Mouse (Mus musculus) layer of hippocampus, adult 2 months (tissue): ENCODE measurements at regions not wholly inside any gene's neighbourhood (a gene's known extent, or its start where the extent isn't known, plus 50 kb on each side); places are given as distances from the start of the nearest gene placed in this dataset.

Experiments
- DNase-seq, 2 experiments: peaks; one replicate each; pipeline ENCODE4 v3.0.0; 2022; ENCODE audit warnings: low spot score in 2 of 2
- H3K27ac ChIP-seq: fragments of 200-600 bp; 2 replicates; pipeline ENCODE4 v1.8.1; 2022
- H3K4me3 ChIP-seq: fragments of 200-600 bp; 2 replicates; pipeline ENCODE4 v1.8.1; 2022; ENCODE audit warnings: mild to moderate bottlenecking
- CTCF ChIP-seq: fragments of 200-600 bp; conservative IDR thresholded peaks from 2 replicates; pipeline ENCODE4 v1.8.1; 2022; ENCODE audit warnings: antibody characterized with exemption, mild to moderate bottlenecking, moderate library complexity

DNA sequence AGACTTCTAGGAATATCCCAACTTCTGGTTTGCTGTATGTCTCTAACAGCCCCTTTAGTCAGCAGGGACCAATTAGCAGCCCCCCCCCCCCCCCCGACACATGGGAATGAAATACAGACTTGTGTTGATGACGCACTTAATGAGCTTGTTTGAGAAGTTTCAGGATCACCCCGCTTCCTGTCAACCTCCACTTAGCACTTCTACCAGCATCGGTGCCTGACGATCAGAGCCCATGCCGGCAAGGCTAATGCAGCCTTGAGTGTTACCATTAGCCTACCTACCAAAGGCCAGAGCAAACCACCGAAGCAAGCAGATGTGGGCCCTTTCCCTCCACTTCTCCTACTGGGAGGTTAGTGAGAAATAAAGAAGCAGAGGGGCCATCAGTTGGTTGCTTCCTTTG, 201.7 kb upstream of the Map3k7 start:
- H3K4me3 ChIP-seq = no peak overlapping the region
- no peak overlapping the region for H3K27ac ChIP-seq
- no peak for TF ChIP-seq CTCF
- no peak for DNase-seq

DNA sequence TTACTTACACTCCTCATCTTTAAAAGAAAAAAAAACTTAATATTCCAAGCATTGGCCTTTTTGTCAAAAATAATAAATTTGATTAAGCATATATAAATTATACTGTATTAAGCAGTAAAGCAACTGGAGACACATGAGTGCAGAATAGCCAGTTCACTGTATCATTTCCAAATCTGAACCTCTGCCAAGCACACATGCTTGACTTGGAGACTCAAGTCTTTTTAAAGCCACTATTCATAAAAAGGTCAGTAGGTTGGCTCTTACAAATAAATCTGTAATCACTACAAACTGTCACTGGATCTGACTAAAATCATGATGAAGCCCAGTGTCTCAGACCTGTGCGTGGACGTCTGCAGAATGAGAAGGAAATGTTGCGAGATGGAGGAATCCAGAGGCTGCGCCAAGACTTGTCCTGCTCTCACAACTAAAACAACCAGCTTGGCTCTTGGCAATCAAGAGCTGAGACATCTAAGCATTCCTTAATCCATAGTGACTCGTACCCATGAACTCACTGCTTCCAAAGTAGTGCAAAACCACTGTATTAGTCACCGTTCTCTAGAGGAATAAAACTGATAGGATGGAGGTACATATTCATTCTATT, 195.8 kb upstream of the Map3k7 start:
- Histone ChIP-seq H3K4me3 (no peak overlapping the region), H3K27ac (no peak overlapping the region)
- no peak for TF ChIP-seq CTCF
- no peak for DNase-seq

DNA sequence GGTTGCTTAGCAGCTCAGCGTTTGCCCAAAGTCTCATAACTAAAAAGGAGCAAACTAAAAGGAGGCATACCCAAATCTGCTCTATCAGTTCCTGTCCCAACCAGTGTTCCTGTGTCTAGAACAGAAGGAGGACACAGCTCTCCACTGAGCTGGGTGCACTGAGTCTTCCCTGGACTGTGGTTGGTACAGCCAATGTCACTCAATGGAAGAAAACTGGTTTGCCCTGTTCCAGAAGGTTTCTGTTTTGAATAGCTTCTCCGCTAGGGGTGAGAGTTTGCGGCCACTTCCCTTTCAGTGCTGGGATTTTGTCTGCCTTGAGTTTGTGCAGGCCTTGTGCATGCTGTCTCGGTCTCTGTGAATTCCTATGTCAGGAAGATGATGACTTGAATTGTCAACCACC, 194.6 kb upstream of the Map3k7 start:
- DNase-seq = no peak
- no peak overlapping the region for H3K4me3 ChIP-seq
- no peak for TF ChIP-seq CTCF
- no peak overlapping the region for H3K27ac ChIP-seq

DNA sequence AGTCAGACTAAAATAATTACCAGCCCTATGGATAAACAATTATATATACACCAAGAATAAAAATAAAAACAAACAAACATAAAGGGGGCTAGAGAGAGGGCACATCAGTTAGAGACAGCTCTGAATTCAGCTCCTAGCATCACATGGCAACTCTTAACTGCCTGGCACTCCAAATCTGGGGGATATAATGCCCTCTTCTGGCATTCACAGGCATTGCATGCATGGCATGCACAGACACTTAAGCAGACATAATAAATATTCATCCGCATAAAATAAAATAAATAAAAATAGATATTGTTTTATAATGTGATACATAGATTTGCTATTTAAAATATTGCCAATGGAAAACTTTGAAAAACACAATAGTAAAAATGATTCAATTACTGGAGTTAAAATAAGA, 177.6 kb upstream of the Map3k7 start:
- H3K4me3 ChIP-seq = no peak overlapping the region
- H3K27ac ChIP-seq = no peak overlapping the region
- TF ChIP-seq CTCF = peak; percentile 47
- DNase-seq = no peak

DNA sequence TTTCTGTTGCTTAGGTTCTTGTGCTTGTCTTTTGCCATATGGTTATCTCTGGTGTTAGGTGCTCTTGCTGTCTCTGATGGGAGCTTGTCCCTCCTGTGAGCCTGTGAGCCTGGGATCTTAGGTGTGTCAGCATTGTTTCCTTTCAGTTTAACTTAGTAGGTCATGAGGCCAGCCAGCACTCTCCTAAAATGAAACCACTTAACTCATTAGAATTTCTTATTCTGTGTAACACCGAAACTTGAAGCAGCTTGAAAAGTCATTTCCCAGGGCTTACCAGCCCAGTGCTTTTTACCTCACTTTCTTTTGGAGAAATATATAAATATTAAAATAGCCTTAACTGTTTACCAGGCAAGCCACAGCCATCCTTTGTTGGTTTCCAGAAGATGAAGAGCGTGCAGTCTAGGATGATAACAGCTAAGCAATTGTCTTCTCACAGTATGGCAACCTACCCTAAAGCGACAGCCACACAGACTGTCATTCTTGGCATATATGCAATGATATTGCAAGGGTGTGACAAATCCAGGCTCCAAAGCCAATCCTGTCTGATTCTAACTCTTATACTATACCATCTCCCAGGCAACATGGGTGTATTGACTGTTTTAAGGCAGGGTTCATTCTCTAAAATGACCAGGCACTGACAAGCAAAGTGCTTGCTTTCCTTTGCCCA, 146.2 kb upstream of the Map3k7 start:
- no peak for DNase-seq
- H3K4me3 ChIP-seq = no peak overlapping the region
- no peak overlapping the region for H3K27ac ChIP-seq
- no peak for TF ChIP-seq CTCF

DNA sequence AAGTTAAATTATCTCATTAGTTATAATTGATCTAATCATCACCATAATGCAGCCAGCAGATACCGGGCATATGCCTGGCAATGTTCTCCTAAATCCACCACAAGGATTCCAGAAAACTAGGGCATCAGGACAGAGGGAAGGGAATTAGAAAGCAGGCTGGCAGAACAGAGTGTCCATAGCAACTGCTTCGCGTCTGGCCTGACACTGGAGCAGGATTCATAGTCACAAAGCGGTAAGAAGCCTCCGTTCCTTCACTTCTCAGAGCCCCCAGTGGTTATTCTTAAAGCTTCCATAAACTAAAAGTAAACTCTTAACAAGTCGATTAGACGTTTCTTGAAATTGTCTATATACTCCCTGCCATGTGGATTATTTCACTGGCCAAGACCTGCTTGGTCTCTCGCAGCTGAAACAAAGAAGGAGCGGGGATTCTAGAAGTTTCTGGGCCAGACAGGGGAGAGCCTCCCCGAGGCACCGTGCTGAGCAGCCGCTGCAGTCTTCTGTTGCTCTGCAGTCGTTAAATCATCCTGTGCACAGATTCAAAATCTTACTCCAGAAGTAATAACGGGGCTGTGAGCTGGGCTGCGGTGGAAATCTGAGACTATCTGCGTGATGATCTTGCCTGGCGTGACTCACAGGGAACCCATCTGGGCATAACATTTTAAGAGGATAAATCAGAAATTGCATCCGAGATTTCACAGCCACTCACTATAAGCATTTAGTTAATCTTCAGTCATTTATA, 144.2 kb upstream of the Map3k7 start:
- no peak overlapping the region for H3K27ac ChIP-seq
- TF ChIP-seq CTCF = 0 out of 2 replicates have a peak, but pooled peaks have one; percentile 18
- DNase-seq = peak in 1 of 2 experiments; percentile 3
- H3K4me3 ChIP-seq = no peak overlapping the region; the same call in 1 of the 2 replicates

DNA sequence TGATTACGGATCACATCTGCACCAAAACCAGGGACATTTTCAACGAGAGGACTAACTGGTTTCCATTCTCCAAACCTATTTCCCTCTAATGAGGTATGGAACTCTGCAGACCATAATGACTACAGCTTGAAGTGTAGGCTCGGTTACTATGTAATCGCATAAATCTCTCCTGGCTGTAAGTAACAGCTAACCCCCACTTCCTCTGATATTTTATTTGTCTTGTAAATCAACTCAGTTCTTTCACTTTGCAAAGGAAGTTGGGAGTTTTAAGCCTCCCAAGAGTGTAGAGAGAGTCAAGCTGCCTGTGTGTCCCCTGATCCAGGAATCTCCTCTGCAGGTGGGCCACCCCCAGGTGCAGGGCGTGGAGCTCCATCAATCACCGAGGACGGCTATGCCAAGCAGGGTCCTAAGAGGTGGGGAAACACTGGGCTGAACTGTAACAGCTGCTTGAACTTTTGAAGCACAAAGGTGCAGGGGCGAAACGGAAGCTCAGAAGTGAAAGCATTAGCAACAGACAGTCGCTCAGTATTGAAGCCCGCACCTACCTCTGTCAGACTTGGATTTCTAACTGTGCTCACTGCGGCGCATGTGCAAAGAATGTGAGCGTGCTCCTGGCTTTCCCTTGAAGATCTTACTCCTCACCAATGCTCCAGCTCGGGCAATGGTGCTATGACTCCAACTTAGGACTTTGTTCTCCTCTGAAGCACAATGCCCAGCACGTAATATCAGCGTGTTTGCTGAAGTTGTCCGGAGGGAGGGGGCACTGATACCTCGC, 140.1 kb upstream of the Map3k7 start:
- Histone ChIP-seq H3K27ac (no peak overlapping the region), H3K4me3 (peak overlapping the region; percentile 43)
- DNase-seq = no peak
- no peak for TF ChIP-seq CTCF

DNA sequence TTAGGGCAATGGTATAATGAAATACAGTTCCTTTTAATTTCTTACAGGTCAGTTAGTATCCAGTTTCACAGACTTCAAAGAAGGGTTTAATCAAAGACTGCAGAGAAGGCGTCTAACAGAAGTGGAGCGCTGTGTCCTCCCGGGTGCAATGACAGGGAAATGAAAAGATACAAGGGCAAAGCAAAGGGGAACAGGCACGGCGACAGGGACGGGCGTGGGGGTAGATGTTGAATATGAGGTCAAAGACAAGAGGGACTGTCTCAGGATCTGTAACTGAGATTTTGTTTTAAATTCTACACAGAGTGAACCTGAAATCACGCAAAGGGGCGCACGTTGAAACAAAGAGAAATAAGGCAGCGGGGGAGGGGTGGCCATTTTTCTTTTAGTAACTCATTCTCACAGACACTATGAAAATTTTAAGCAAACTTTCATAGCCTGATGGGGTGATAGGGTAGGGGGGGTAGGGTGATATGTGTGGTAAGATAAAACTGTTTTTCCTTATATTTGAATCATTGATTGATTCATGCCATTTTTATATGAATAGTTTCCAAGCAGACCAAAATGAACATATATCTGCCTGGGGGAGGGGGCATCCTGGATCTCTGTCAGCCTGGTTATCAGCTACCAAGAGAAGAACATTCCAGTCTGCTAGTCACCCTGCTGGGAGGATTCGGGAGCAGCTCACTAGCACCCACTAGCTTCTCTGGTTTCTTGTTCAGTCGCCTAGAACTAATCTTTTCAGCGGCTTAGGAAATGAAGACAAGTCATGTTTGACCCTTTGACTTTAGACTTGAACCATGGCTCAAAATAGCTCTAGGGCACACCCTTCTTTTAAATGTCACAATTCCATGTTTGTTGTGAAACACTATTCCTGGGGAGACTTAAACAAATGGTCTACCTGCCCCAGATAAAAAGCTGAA, 139.1 kb upstream of the Map3k7 start:
- peak; percentile 62 for TF ChIP-seq CTCF
- peak overlapping the region; percentile 43 for H3K4me3 ChIP-seq
- no peak for DNase-seq
- no peak overlapping the region for H3K27ac ChIP-seq

DNA sequence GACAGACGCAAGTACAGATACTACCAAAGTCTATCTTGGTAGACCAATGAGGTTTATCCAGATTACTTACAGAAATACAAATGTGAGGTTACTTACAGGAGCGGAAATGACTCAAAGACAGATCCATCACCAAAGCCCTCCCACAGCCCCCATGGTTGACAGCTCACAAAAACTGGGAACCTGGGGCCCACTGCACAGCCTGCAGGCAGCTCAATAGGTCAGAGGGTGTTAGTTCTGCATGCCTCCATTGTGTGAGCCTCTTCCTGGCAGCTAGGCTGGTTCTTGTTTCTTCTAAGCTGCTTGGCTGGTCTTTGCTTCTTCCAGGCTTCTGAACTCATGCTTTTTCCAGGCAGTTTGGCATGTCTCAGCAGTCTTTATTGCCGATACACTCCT, 138.5 kb upstream of the Map3k7 start:
- no peak for TF ChIP-seq CTCF
- Histone ChIP-seq H3K4me3 (no peak overlapping the region), H3K27ac (no peak overlapping the region)
- DNase-seq = no peak

DNA sequence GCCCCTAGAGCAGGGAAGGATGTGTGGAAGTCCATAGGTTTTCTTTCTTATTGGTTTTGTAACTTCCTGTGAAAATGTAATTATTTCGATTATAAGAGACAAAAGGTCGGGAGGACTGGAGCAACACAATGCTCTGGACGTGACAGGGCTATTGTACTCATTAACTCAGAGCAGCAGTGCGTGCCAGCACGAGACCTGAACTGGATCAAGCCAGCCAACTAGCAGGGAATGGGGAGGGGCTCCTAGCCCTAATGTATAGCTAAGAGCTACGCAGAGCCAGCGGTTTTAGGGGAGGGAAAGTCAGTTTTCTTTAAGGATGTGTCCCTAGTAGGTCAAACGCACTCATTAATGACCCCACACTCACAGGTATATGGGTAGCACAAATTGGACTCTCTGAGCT, 137.2 kb upstream of the Map3k7 start:
- H3K4me3 ChIP-seq = no peak overlapping the region

DNA sequence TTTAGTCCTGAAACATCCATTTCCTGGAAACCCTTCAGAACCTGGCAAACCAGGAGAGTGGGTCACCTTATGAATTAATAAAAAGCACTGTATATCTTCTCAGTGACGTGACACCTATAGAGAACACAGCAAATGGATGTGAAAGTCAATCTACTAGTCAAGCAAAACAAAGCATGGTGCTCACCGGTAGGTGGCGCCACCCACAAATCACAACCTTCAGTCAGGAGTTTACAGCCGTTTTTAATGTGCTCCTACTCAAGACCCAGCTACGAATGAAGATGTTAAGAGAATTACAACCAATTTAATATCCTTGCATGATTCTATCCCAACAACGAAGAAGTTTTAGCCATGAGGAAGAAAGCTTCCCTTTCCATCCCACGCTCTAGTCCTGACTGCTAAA, 136.6 kb upstream of the Map3k7 start:
- Histone ChIP-seq H3K4me3 (no peak overlapping the region), H3K27ac (no peak overlapping the region)
- peak; percentile 72 for TF ChIP-seq CTCF
- DNase-seq = no peak

More for the DNA sequence above, 137.2 kb upstream of the Map3k7 start:
- no peak overlapping the region for H3K27ac ChIP-seq
- no peak for TF ChIP-seq CTCF
- DNase-seq = no peak

DNA sequence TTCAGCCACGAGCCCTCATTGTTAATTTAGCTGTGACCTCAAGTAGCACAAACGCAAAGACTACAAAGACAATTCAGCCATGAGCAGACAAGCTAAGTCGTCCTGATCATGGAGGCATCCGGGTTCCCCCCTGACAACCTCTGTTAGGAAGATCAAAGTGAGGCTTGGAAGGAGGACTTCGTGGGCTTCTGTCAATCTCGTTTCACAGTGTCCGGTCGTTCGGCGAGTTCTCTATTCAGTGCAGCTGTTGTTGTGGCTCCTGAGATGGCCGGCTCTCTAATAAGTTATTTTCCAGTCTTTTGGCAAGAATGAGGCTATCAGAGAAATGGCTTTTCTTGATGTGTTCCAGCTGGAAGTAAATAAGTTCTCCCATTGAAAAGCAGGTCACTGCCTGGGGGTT, 133.7 kb upstream of the Map3k7 start:
- no peak overlapping the region for H3K27ac ChIP-seq
- no peak overlapping the region for H3K4me3 ChIP-seq
- TF ChIP-seq CTCF = no peak
- DNase-seq = no peak

DNA sequence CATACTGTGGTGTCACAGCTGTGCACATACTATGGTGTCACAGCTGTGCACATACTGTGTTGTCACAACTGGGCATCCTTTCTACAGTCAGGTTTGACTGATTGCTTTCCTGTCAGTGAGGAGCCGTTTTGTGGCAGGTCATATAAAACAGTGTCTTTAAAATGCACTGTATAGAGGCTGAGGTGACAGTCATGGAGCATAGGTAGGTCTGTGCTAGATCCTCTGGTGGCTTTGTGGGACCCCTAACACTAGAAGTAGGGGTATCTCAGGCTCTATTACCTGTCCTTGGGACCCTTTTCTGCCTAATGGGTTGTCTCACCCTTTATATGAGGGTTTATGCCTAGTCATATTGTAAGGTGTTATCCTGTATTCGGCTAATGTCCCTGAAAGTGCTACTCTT, 132.4 kb upstream of the Map3k7 start:
- Histone ChIP-seq H3K4me3 (no peak overlapping the region), H3K27ac (no peak overlapping the region)
- TF ChIP-seq CTCF = no peak
- no peak for DNase-seq
